Mouse (Mus musculus) hindbrain, embryonic 11.5 days (tissue): ENCODE results near the gene Ovca2. TPM values are rescaled to one million over a fixed set of nuclear protein-coding genes. Genes with fewer than 3 reads are reported as not detected.
"Not testable (repeated sequence)": the region's sequence is repeated elsewhere in the genome, so short reads cannot be mapped to it uniquely, and the experiment has no call there.

Experiments
- ATAC-seq: fragments of 200-750 bp; cut with Nextera tagmentation; 2 replicates; pipeline ENCODE4 v1.8.0; 2017; ENCODE audit warnings: mild to moderate bottlenecking, moderate TSS enrichment, moderate library complexity; ENCODE audit not compliant: low FRiP score
- DNase-seq: peaks from one replicate; pipeline ENCODE4 v3.0.0-alpha.2; 2015; ENCODE audit warnings: low spot score
- H3K27ac ChIP-seq: fragments of 300-500 bp; sonication (generic); 2 replicates; pipeline ENCODE4 v1.5.1; 2014; ENCODE audit warnings: mild to moderate bottlenecking, low read depth, low read length
- H3K27me3 ChIP-seq: fragments of 300-500 bp; sonication (generic); 2 replicates; pipeline ENCODE4 v1.6.1; 2014; ENCODE audit warnings: mild to moderate bottlenecking, low read length, moderate library complexity, mixed read lengths; ENCODE audit not compliant: control insufficient read depth, insufficient read depth
- H3K36me3 ChIP-seq: fragments of 300-500 bp; sonication (generic); 2 replicates; pipeline ENCODE4 v1.6.1; 2014; ENCODE audit warnings: mild to moderate bottlenecking, low read length, moderate library complexity, mixed read lengths; ENCODE audit not compliant: control insufficient read depth, insufficient read depth
- H3K4me1 ChIP-seq: fragments of 300-500 bp; sonication (generic); replicated peaks from 2 replicates; pipeline ENCODE4 v1.6.1; 2014; ENCODE audit warnings: low read length, mixed read lengths; ENCODE audit not compliant: control insufficient read depth, insufficient read depth
- H3K4me2 ChIP-seq: fragments of 300-500 bp; sonication (generic); replicated peaks from 2 replicates; pipeline ENCODE4 v1.6.1; 2014; ENCODE audit warnings: mild to moderate bottlenecking, low read depth, low read length
- H3K4me3 ChIP-seq: fragments of 300-500 bp; sonication (generic); 2 replicates; pipeline ENCODE4 v1.5.1; 2014; ENCODE audit warnings: low read depth, low read length
- H3K9ac ChIP-seq: fragments of 300-500 bp; sonication (generic); 2 replicates; pipeline ENCODE4 v1.6.1; 2014; ENCODE audit warnings: low read depth, low read length
- H3K9me3 ChIP-seq: fragments of 300-500 bp; sonication (generic); 2 replicates; pipeline ENCODE4 v1.6.1; 2016; ENCODE audit warnings: low read length; ENCODE audit not compliant: control insufficient read depth
- WGBS: fragments of 180-500 bp; shearing (Covaris S2); extraction: QIAGEN DNeasy Blood & Tissue Kit; methylation state at CpG from one replicate; pipeline ENCODE4 v1.1.7; 2014; 5-methylcytosine and 5-hydroxymethylcytosine counted together
- polyA plus RNA-seq: library from polyadenylated mRNA; unstranded; fragments of >200 nt; fragmentation: Nextera tagmentation; extraction: Ambion mirVana; gene quantifications from 2 replicates; pipeline ENCODE4 v1.2.1, GENCODE M21; 2014

The Ovca2 gene
- polyA plus RNA-seq, 1 experiment from 2014 or later, result 31.0 TPM

DNA sequence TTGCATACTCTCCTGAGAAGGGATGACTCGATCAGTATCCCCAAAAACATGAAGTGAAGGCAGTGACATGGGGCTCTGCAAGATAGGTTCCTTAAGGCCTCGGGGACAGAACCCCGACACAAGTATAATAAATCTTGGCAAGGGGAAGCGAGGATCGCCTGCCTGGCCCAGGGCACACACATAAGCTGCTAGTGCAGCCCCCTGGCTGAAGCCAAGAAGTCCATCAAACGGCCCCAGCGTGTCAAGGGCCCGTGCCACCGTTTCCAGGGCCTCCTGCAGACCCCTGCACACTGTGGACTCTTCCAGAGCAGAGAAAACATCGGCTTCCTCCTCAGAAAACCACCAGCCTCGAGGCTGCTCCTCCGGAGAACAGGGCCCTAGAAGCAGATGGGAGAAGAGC, 624 bp downstream of the Ovca2 start:
- peak overlapping the region; percentile 93 for H3K4me2 ChIP-seq
- 60% methylated on average over 12 of the region's 12 CpGs for WGBS
- H3K27ac ChIP-seq, result peak overlapping the region; percentile 75; the same call in 1 of the 2 replicates
- peaks cover 3% of the 10 kb centered on the region for H3K27me3 ChIP-seq
- H3K9me3 ChIP-seq, result no peaks in the 10 kb centered on the region
- no peak for DNase-seq
- no peaks in the 10 kb centered on the region for H3K36me3 ChIP-seq
- ATAC-seq, result no peak
- H3K9ac ChIP-seq, result peak overlapping the region; percentile 91
- H3K4me3 ChIP-seq, result peak overlapping the region; percentile 81
- H3K4me1 ChIP-seq, result peaks cover 12% of the 10 kb centered on the region

DNA sequence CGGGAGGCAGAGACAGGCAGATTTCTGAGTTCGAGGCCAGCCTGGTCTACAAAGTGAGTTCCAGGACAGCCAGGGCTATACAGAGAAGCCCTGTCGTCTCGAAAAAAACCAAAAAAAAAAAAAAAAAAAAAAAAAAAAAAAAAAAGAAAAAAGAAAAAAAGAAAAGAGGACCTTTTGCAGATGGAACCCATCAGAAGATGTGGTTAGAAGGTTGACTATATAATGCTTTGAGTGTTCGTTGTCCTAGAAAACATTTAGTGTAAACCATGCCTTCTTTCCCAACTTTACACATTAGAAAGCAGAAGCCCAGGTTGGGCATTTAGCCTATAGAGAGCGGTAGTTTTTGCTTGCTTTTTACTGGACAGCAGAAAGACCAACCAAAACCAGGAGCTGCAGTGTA, 4.1 kb downstream of the Ovca2 start:
- DNase-seq, ATAC-seq, H3K9me3 ChIP-seq, H3K36me3 ChIP-seq, H3K4me3 ChIP-seq, H3K27ac ChIP-seq, H3K9ac ChIP-seq, H3K4me2 ChIP-seq: not testable (repeated sequence)
- peaks cover 37% of the 10 kb centered on the region for H3K27me3 ChIP-seq
- WGBS, result 68% methylated on average over 6 of the region's 6 CpGs
- H3K4me1 ChIP-seq, result peaks cover 26% of the 10 kb centered on the region

DNA sequence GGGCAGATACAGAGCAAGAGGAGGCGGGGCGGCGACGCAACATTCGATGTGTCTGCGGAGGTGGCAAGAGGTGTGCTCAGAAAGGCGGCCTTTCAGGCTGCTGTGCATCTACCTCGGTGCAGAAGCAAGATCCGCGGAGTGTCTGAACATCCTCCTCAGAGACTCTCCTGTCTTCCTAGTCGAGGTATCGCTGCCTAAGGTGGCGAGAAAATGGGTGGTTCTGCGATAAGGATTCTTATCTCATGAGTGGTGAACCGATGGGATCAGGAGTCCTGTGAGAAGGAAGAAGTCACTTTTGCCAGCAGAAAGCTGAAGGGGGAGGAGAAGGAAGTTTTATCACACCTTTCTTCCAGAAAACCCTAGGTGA, 4.9 kb downstream of the Ovca2 start:
- no peak for ATAC-seq
- Histone ChIP-seq H3K4me1 (peaks cover 27% of the 10 kb centered on the region), H3K27me3 (peaks cover 45% of the 10 kb centered on the region)

DNA sequence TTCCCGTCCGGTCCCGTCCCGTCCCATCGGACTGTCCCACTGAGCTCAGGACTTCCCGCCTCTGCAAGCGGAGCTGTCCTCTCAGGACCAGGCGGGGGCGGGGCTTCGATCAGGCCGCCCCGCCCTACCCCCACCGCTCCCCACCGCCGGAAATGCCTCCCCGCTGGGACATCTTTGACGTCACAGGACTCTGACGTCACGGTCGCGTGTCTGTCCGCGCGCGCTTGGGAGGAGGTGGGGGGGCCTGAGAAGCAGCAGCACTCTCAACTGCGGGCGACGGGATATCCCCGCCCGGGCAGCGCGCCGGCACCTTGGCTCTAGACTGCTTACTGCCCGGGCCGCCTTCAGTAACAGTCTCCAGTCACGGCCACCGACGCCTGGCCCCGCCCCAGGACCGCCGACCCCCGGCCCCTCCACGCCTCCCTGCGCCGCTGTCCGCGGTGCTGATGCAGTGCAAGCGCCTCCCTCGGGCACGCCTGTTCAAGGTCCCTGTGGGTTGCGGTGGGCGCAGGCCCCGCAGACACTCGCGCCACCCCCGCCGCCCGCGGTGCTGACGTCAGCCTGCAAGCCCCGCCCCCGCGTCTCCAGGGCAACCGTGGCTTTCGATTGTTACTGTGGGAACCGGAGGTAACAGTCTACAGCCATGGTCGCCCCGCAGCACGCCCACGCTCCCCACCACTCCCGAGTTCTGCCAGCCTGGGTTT, 5.4 kb downstream of the Ovca2 start:
- peak overlapping the region; percentile 76 for H3K4me2 ChIP-seq
- peaks cover 50% of the 10 kb centered on the region for H3K27me3 ChIP-seq
- 0% methylated on average over 59 of the region's 71 CpGs for WGBS
- H3K4me3 ChIP-seq, result peak overlapping the region; percentile 62
- H3K27ac ChIP-seq, result no peak overlapping the region
- peak overlapping the region; percentile 47 for H3K9ac ChIP-seq
- peak; percentile 70 for ATAC-seq
- DNase-seq, result peak; percentile 89
- H3K36me3 ChIP-seq, result no peaks in the 10 kb centered on the region
- H3K4me1 ChIP-seq, result peaks cover 31% of the 10 kb centered on the region
- no peaks in the 10 kb centered on the region for H3K9me3 ChIP-seq

More for the DNA sequence above, 4.9 kb downstream of the Ovca2 start:
- Histone ChIP-seq H3K4me2 (peak overlapping the region; percentile 76), H3K4me3 (peak overlapping the region; percentile 62), H3K9ac (peak overlapping the region; percentile 47; the same call in 1 of the 2 replicates), H3K27ac (no peak overlapping the region), H3K9me3 (no peaks in the 10 kb centered on the region), H3K36me3 (no peaks in the 10 kb centered on the region)
- WGBS, result 5% methylated on average over 15 of the region's 15 CpGs
- no peak for DNase-seq

DNA sequence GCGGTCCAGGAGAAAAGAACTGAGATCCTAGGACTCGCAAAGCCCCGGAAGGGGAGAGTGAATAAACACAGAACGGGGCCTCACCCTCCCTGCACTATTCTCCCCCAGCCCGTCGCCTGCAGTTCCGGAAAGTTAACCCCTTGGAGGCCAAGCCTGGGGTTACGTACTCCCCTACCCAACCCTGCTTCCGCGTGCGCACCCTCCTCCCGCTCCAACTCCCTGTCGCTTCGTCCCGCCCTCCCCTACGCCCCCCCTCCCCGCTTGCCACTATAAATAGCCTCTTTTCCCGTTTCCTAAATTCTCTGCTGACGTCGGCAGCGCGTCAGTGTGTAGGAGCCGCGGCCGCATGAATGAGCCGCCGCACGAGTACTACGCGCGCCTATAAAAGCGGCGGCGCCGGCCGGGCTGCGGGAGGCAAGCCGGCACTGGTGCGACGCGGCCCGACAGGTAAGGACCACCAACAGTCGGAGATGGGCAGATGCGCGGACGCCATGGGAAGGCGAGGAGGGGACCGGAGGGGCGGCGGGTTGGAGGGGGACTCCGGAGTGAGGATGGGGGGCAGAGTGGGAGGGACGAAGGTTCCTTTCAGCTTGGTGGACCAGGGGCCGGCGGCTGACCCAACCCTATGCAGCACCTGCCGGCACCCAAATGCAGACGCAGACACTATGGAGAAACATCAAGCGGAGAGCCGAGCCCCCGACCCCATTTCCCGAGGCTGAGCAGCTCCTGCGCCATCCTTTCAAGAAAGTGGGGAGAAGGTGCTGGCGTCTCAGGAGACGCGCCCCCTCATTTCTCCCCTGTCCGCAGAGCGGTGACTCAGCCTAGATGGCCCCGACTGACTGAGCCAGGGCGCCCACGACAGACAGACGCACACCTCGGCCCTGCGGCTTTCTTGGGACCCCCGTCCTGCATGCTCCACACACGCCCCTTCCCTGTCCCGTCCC, 6.2 kb downstream of the Ovca2 start:
- peak overlapping the region; percentile 76 for H3K4me2 ChIP-seq
- H3K9ac ChIP-seq, result peak overlapping the region; percentile 47; the same call in 1 of the 2 replicates
- H3K9me3 ChIP-seq, result no peaks in the 10 kb centered on the region
- under 1% methylated on average over 71 of the region's 75 CpGs for WGBS
- ATAC-seq (peak; percentile 6; the same call in 1 of the 2 replicates), DNase-seq (peak; percentile 64)
- H3K27ac ChIP-seq, result no peak overlapping the region
- H3K36me3 ChIP-seq, result no peaks in the 10 kb centered on the region
- peaks cover 28% of the 10 kb centered on the region for H3K4me1 ChIP-seq
- H3K27me3 ChIP-seq, result peaks cover 59% of the 10 kb centered on the region
- H3K4me3 ChIP-seq, result peak overlapping the region; percentile 62

DNA sequence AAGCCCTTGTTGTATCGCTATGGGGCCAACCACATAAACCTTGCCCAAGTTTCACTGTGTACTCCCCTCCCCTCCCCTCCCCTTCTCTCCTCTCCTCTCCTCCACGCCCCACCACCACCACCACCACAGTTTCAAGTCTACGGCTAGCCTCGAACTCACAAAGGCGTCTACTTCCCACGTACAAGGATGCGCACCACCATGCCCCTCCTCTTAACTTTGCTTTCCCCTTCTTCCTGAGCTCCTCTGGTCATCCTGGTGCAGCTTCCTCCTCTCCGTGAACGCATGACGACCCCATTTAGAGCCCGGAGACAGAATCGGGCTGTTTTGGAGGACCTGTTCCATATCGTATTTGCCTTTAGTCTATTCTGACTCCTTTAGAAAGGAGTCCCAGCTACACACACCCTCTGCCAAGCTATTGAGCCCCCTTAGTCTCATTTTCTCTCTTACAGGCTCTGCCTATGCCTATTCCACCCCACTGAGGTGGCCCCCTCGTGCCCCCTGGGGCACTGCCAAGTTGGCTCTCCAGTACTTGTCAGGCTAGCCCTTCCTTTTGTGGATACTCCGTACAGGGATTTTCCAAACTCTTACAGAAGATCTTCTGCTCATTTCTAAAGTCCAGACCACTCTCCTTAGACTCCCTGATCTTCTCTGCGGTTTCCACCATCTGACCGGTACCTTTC, 7.3 kb downstream of the Ovca2 start:
- no peak overlapping the region for H3K9ac ChIP-seq
- H3K4me2 ChIP-seq, result 0 out of 2 replicates have a peak overlapping the region, but pooled peaks have one; percentile 76
- no peak overlapping the region for H3K27ac ChIP-seq
- no peaks in the 10 kb centered on the region for H3K9me3 ChIP-seq
- 7% methylated on average over 17 of the region's 17 CpGs for WGBS
- H3K36me3 ChIP-seq, result no peaks in the 10 kb centered on the region
- H3K4me1 ChIP-seq, result peaks cover 32% of the 10 kb centered on the region
- DNase-seq (no peak), ATAC-seq (no peak)
- H3K27me3 ChIP-seq, result peaks cover 70% of the 10 kb centered on the region
- H3K4me3 ChIP-seq, result no peak overlapping the region

DNA sequence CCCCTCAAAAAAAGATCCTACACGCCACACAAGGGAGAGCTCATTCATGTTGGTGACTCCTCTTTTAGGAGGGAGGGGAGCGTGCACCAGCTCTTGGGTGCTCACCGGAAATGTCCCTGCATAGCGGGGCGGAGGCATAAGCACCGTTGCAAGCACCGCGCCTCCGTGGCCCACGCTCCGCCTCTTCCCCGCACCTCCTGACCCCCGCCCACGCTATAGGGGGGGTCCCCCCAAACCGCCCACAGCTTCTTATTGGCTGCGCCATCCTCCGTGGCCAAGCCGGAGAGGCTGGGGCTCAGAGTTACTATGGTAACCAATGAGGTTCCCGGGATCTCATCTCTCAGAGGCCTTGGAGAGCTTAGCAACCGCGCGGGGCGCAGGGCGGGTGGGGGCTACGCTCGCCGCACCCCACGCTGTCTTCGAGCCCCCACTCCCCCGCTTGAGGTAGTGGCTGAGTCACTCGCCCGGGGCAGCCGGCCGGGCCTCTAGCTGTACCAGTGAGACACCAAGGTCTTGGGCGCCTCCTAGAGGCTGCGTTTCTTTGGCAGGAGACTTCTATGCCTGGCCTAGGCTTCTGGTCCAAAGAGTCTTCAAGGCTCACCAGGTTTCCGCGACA, 8.4 kb downstream of the Ovca2 start:
- Histone ChIP-seq H3K4me3 (peak overlapping the region; percentile 41), H3K36me3 (no peaks in the 10 kb centered on the region), H3K9ac (no peak overlapping the region), H3K4me2 (peak overlapping the region; percentile 57), H3K4me1 (peaks cover 35% of the 10 kb centered on the region), H3K27me3 (peaks cover 80% of the 10 kb centered on the region), H3K9me3 (no peaks in the 10 kb centered on the region), H3K27ac (no peak overlapping the region)
- DNase-seq (peak; percentile 93), ATAC-seq (peak; percentile 48; the same call in 1 of the 2 replicates)
- under 1% methylated on average over 38 of the region's 38 CpGs for WGBS
